Mouse (Mus musculus) thymus, adult 2 months (tissue): ENCODE measurements around the gene Numa1. TPM values are rescaled to one million over a fixed set of nuclear protein-coding genes. Genes with fewer than 3 reads are reported as not detected.

Source experiments
- DNase-seq: peaks from one replicate; pipeline ENCODE4 v3.0.0; 2021
- H3K27ac ChIP-seq: fragments of 200-500 bp; 2 replicates; pipeline ENCODE4 v1.5.1; 2012; ENCODE audit warnings: low read length, control low read depth; ENCODE audit not compliant: control insufficient read depth, insufficient read depth
- H3K27me3 ChIP-seq: fragments of 200-500 bp; 2 replicates; pipeline ENCODE4 v1.6.1; 2012; ENCODE audit warnings: mild to moderate bottlenecking, low read length, moderate library complexity, mixed read lengths; ENCODE audit not compliant: control insufficient read depth, insufficient read depth
- H3K36me3 ChIP-seq: fragments of 200-500 bp; 2 replicates; pipeline ENCODE4 v1.6.1; 2012; ENCODE audit warnings: mild to moderate bottlenecking, low read length, moderate library complexity; ENCODE audit not compliant: control insufficient read depth, insufficient read depth
- H3K4me1 ChIP-seq: fragments of 200-500 bp; replicated peaks from 2 replicates; pipeline ENCODE4 v1.6.1; 2012; ENCODE audit warnings: low read length; ENCODE audit not compliant: control insufficient read depth, insufficient read depth
- H3K4me3 ChIP-seq: fragments of 200-500 bp; 2 replicates; pipeline ENCODE4 v1.5.1; 2012; ENCODE audit warnings: mild to moderate bottlenecking, low read length, control low read depth, moderate library complexity; ENCODE audit not compliant: control insufficient read depth, insufficient read depth
- CTCF ChIP-seq: fragments of 200-500 bp; IDR thresholded peaks from 2 replicates; pipeline ENCODE4 v1.5.1; 2012; ENCODE audit warnings: mild to moderate bottlenecking, control low read depth, low read length, moderate library complexity, borderline replicate concordance; ENCODE audit not compliant: control insufficient read depth, poor library complexity, insufficient read depth; ENCODE audit errors: extremely low read depth
- POLR2A ChIP-seq: fragments of 200-500 bp; IDR thresholded peaks from 2 replicates; pipeline ENCODE4 v1.6.1; 2012; ENCODE audit warnings: mild to moderate bottlenecking, low read length, control low read depth, moderate library complexity; ENCODE audit not compliant: control insufficient read depth, poor library complexity, insufficient read depth; ENCODE audit errors: extremely low read depth
- WGBS: fragments of 180-500 bp; shearing (Covaris S2); methylation state at CpG from one replicate; pipeline ENCODE4 v1.1.7; 2018; 5-methylcytosine and 5-hydroxymethylcytosine counted together
- polyA plus RNA-seq: library from polyadenylated mRNA; depleted of rRNA; stranded (reverse); fragments of >200 nt; gene quantifications from 2 replicates; pipeline ENCODE4 v1.2.3, GENCODE M21; 2012

Gene Numa1
- polyA plus RNA-seq, 1 experiment = 166 TPM

- H3K27ac ChIP-seq = no peak overlapping the region
These were observed 18.2 kb downstream of the Numa1 start for GRCm38 (mm10) chr7:101952098-101952497.

DNA sequence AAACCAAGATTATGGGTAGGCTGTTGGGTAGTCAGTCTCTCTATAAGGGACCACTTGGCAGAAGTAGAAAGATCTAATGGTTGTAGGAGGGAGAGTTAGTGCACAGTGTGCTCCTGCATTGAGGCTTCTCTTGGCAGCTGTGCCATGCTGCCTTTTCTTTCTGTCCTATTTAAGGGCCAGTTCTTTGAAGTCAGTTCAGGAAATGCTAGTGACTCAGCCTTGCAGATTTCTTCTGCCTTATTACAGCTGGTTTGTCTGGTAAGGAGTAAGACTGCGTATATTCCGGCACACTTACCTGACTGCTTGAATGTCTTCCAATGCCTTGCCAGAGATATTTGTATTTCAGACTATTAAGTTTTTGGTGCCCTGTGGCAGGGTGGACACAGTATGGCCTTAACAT, 20.3 kb downstream of the Numa1 start:
- H3K4me3 ChIP-seq = no peak overlapping the region
- no peaks in the 10 kb centered on the region for H3K27me3 ChIP-seq
- no peak overlapping the region for H3K27ac ChIP-seq
- no peak for TF ChIP-seq POLR2A
- no peak for TF ChIP-seq CTCF
- DNase-seq = no peak
- H3K36me3 ChIP-seq = no peaks in the 10 kb centered on the region
- 33% methylated on average over 2 of the region's 2 CpGs for whole genome bisulfite sequencing
- peaks cover 4% of the 10 kb centered on the region; the same call in 1 of the 2 replicates for H3K4me1 ChIP-seq

More at GRCm38 (mm10) chr7:101952098-101952497, 18.2 kb downstream of the Numa1 start:
- H3K27me3 ChIP-seq = no peaks in the 10 kb centered on the region
- no peaks in the 10 kb centered on the region for H3K36me3 ChIP-seq
- 12% methylated on average over 2 of the region's 2 CpGs for WGBS
- no peak overlapping the region for H3K4me3 ChIP-seq
- peaks cover 4% of the 10 kb centered on the region; the same call in 1 of the 2 replicates for H3K4me1 ChIP-seq
- DNase-seq = no peak
- TF ChIP-seq POLR2A (no peak), CTCF (no peak)

- no peak for DNase-seq
- H3K27ac ChIP-seq = no peak overlapping the region
- peaks cover 4% of the 10 kb centered on the region; the same call in 1 of the 2 replicates for H3K4me1 ChIP-seq
- WGBS = 41% methylated on average over 2 of the region's 2 CpGs
- H3K36me3 ChIP-seq = no peaks in the 10 kb centered on the region
- no peaks in the 10 kb centered on the region for H3K27me3 ChIP-seq
- TF ChIP-seq POLR2A (no peak), CTCF (no peak)
- no peak overlapping the region for H3K4me3 ChIP-seq
These were observed 21.4 kb downstream of the Numa1 start for GRCm38 (mm10) chr7:101955276-101955675.

DNA sequence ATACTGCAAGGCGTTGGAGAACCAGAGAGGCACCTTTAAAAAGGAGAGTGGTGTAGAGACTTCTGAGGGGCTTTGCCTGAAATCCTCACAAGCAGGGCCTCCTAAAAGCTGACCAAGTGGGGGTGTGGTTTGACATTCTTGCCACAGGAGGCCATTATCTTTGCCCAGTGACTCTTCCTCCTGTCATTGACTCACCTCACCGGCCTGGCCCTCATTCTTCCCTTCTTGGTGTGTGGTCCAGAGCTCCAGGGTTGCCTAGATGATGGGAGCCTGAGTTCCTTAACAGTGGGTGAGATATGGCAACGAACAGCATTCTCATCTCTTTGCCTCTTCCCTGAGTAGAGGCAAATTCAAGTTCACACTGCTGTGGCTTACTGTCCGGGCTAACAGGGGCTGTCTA, 22.0 kb downstream of the Numa1 start:
- H3K27ac ChIP-seq = no peak overlapping the region
- no peaks in the 10 kb centered on the region for H3K27me3 ChIP-seq
- no peak for TF ChIP-seq CTCF
- TF ChIP-seq POLR2A = no peak
- peaks cover 4% of the 10 kb centered on the region; the same call in 1 of the 2 replicates for H3K4me1 ChIP-seq
- DNase-seq = no peak
- H3K4me3 ChIP-seq = no peak overlapping the region
- 82% methylated on average over 4 of the region's 4 CpGs for WGBS
- no peaks in the 10 kb centered on the region for H3K36me3 ChIP-seq

GRCm38 (mm10) chr7:101956481-101956880, 22.6 kb downstream of the Numa1 start:
- no peak for TF ChIP-seq CTCF
- TF ChIP-seq POLR2A = no peak
- no peak overlapping the region for H3K4me3 ChIP-seq
- H3K36me3 ChIP-seq = no peaks in the 10 kb centered on the region
- no peak overlapping the region for H3K27ac ChIP-seq
- H3K4me1 ChIP-seq = peaks cover 4% of the 10 kb centered on the region; the same call in 1 of the 2 replicates
- WGBS = 83% methylated on average over 1 of the region's 1 CpGs
- H3K27me3 ChIP-seq = no peaks in the 10 kb centered on the region
- DNase-seq = no peak

DNA sequence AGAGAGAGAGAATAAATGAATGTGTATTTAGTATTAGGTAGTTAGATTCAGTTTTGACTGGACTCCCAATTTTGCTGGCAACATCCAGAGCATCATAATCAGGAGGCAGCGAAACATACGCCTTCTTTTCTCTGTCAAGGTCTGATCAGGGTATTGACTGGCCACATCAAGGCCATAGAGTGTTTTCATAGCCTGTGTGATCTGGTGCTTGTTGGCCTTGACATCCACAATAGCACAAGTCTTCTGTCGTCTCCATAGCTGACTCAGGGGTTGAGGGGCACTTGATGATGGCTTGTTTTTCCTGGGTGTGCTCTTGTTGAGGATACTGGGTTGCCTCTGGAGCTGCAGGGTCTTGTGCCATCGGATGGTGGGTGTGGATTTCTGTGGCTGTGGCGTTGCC, 23.0 kb downstream of the Numa1 start:
- no peak overlapping the region for H3K27ac ChIP-seq
- H3K4me1 ChIP-seq = peaks cover 4% of the 10 kb centered on the region; the same call in 1 of the 2 replicates
- H3K36me3 ChIP-seq = no peaks in the 10 kb centered on the region
- 93% methylated on average over 5 of the region's 5 CpGs for WGBS
- H3K27me3 ChIP-seq = no peaks in the 10 kb centered on the region
- no peak for TF ChIP-seq POLR2A
- TF ChIP-seq CTCF = no peak
- DNase-seq = no peak
- no peak overlapping the region for H3K4me3 ChIP-seq

DNA sequence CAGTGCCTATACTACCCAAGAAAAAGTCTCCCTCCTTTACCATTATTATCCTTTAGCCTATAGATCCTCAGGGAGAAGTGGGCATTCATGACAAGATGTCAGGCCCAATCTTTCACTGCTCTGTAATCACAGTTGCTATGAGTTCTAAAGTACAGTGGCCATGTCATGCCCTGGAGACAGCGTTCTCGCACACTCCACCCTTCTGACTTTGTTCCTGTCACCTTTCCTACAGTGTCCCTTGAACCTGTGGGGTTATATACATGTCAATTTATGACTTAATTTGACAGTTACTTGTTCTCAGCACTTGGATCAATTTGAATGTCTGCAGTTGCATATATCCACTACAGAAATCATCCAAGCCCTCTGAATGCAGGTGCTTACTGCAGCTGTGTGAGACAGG, 28.9 kb downstream of the Numa1 start:
- WGBS = 96% methylated on average over 2 of the region's 2 CpGs
- Histone ChIP-seq H3K4me1 (peaks cover 2% of the 10 kb centered on the region), H3K4me3 (no peak overlapping the region), H3K27ac (no peak overlapping the region), H3K27me3 (no peaks in the 10 kb centered on the region), H3K36me3 (no peaks in the 10 kb centered on the region)
- no peak for DNase-seq
- TF ChIP-seq CTCF (no peak), POLR2A (no peak)
